Mouse (Mus musculus): ENCODE data around the gene Foxa2.

- TF ChIP-seq CTCF (conservative IDR thresholded peaks at IDR 0.05; ENCODE audit: low read length) (no peak), NANOG (IDR thresholded peaks at IDR 0.05; ENCODE audit: borderline replicate concordance, low read length) (no peak)
These were observed 48.4 kb downstream of the Foxa2 start for GRCm38 (mm10) chr2:147998206-147998966.

Data from E14TG2a.4 (cell line).